ENCODE assay signal across 26 mouse cellular contexts in the genomic region with DNA sequence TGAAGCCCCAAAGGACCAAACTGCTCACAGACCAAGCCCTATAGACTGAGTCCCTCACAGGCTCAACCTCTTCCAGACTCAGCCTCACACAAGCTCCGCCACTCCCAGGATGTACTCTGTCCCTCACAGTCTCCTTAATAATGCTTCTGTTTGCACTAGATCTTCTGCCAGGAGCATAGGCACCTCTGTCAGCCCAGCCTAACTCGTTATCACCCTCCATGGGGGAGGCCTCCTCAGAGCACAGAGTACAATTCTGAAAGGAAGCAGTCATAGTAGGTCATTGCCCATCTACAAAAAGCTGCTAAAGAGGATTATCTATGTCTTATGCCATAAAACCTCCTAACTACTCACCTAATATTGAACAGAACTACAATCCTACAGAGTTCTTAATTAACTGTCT.
"Had no signal": no experiment of that assay in that cellular context is flagged by ENCODE, and none has a peak within 500 bp of the region (broad histone marks: within the 10 kb centered on the region; RNA-seq: fewer than 3 reads in every experiment).

No protein-coding gene starts in this region.

- H3K9ac ChIP-seq: heart, embryonic 12.5 days; hindbrain, embryonic 14.5 days; kidney, embryonic 15.5 days; limb, embryonic 12.5 days had no signal

- DNase-seq: gastrocnemius, adult 2 months; gastrocnemius, postnatal 10 days; gastrocnemius, postnatal 25 days; heart, adult 18-20 months; heart, postnatal 10 days; heart, postnatal 4 days; kidney, adult 11 months; kidney, adult 2 months; kidney, adult 9 months; kidney, postnatal 14 days; kidney, postnatal 36 days; layer of hippocampus, adult 9-11 months; layer of hippocampus, postnatal 36 days; liver had no signal

- H3K9me3 ChIP-seq: heart, embryonic 10.5 days; heart, embryonic 12.5 days; hindbrain, embryonic 10.5 days; kidney, embryonic 15.5 days; limb, embryonic 10.5 days; limb, embryonic 12.5 days had no signal

- H3K36me3 ChIP-seq: heart, embryonic 10.5 days; heart, embryonic 12.5 days; hindbrain, embryonic 10.5 days; kidney, embryonic 15.5 days; limb, embryonic 10.5 days; limb, embryonic 12.5 days had no signal

- H3K27ac ChIP-seq: gastrocnemius, adult 2 months; heart, embryonic 10.5 days; hindbrain, embryonic 10.5 days; hindbrain, embryonic 14.5 days; kidney, embryonic 15.5 days; kidney, postnatal 0 days; limb, embryonic 10.5 days; limb, embryonic 12.5 days had no signal

- H3K4me3 ChIP-seq: gastrocnemius, adult 2 months; heart, embryonic 10.5 days; heart, embryonic 12.5 days; hindbrain, embryonic 10.5 days; kidney, embryonic 15.5 days; limb, embryonic 10.5 days; limb, embryonic 12.5 days had no signal

- H3K4me1 ChIP-seq: heart, embryonic 10.5 days; heart, embryonic 12.5 days; kidney, embryonic 15.5 days; limb, embryonic 10.5 days; limb, embryonic 12.5 days had no signal

- ATAC-seq: forebrain, embryonic 16.5 days; hindbrain, embryonic 16.5 days; inflammation-experienced regulatory T-cells, adult 6 months had no signal

- H3K27me3 ChIP-seq: heart, embryonic 12.5 days; kidney, embryonic 15.5 days; limb, embryonic 12.5 days had no signal

- H3K4me2 ChIP-seq: heart, embryonic 12.5 days; hindbrain, embryonic 14.5 days; kidney, embryonic 15.5 days; limb, embryonic 12.5 days; liver, embryonic 11.5 days had no signal
